Mouse (Mus musculus): ENCODE measurements at regions not wholly inside any gene's neighbourhood (a gene's known extent, or its start where the extent isn't known, plus 50 kb on each side); places are given as distances from the start of the nearest gene placed in this dataset.

GRCm38 (mm10) chr1:185519811-185520210 is 65.2 kb downstream of the Slc30a10 start:
- no peak overlapping the region for H3K27ac ChIP-seq (ENCODE audit: control insufficient read depth, insufficient read depth, low read length)
- no peak for TF ChIP-seq POLR2A (IDR thresholded peaks at IDR 0.05; ENCODE audit: control insufficient read depth, extremely low read depth, insufficient read depth, low read length, poor library complexity)
- no peaks in the 10 kb centered on the region for H3K27me3 ChIP-seq (ENCODE audit: control insufficient read depth, insufficient read depth, low read length)
- H3K36me3 ChIP-seq (ENCODE audit: control insufficient read depth, insufficient read depth, low read length): no peaks in the 10 kb centered on the region
- no peaks in the 10 kb centered on the region for H3K4me1 ChIP-seq (replicated peaks; ENCODE audit: control insufficient read depth, insufficient read depth, low read length)
- DNase-seq: no peak
- H3K4me3 ChIP-seq (ENCODE audit: control insufficient read depth, insufficient read depth, low read length): no peak overlapping the region
- WGBS: 66% methylated on average over 3 of the region's 3 CpGs

- Histone ChIP-seq H3K4me3 (ENCODE audit: control insufficient read depth, insufficient read depth, low read length) (no peak overlapping the region), H3K36me3 (ENCODE audit: control insufficient read depth, insufficient read depth, low read length) (no peaks in the 10 kb centered on the region), H3K27me3 (ENCODE audit: control insufficient read depth, insufficient read depth, low read length) (no peaks in the 10 kb centered on the region), H3K27ac (ENCODE audit: control insufficient read depth, insufficient read depth, low read length) (no peak overlapping the region), H3K4me1 (replicated peaks; ENCODE audit: control insufficient read depth, insufficient read depth, low read length) (no peaks in the 10 kb centered on the region)
- DNase-seq: no peak
- 89% methylated on average over 10 of the region's 10 CpGs for WGBS
- TF ChIP-seq POLR2A (IDR thresholded peaks at IDR 0.05; ENCODE audit: control insufficient read depth, extremely low read depth, insufficient read depth, low read length, poor library complexity) (no peak), CTCF (IDR thresholded peaks at IDR 0.05; ENCODE audit: borderline replicate concordance, control insufficient read depth, extremely low read depth, insufficient read depth, low read length, poor library complexity) (no peak)
Measured at GRCm38 (mm10) chr1:185524020-185524419, 69.4 kb downstream of the Slc30a10 start.

- Histone ChIP-seq H3K27me3 (ENCODE audit: control insufficient read depth, insufficient read depth, low read length) (no peaks in the 10 kb centered on the region), H3K4me3 (ENCODE audit: control insufficient read depth, insufficient read depth, low read length) (no peak overlapping the region), H3K4me1 (replicated peaks; ENCODE audit: control insufficient read depth, insufficient read depth, low read length) (no peaks in the 10 kb centered on the region), H3K36me3 (ENCODE audit: control insufficient read depth, insufficient read depth, low read length) (no peaks in the 10 kb centered on the region), H3K27ac (ENCODE audit: control insufficient read depth, insufficient read depth, low read length) (no peak overlapping the region)
- TF ChIP-seq CTCF (IDR thresholded peaks at IDR 0.05; ENCODE audit: borderline replicate concordance, control insufficient read depth, extremely low read depth, insufficient read depth, low read length, poor library complexity): no peak
- TF ChIP-seq POLR2A (IDR thresholded peaks at IDR 0.05; ENCODE audit: control insufficient read depth, extremely low read depth, insufficient read depth, low read length, poor library complexity): no peak
- WGBS: 95% methylated on average over 5 of the region's 5 CpGs
- DNase-seq: no peak
Measured at GRCm38 (mm10) chr1:185533471-185533870, 78.8 kb downstream of the Slc30a10 start.

- Histone ChIP-seq H3K36me3 (ENCODE audit: control insufficient read depth, insufficient read depth, low read length) (no peaks in the 10 kb centered on the region), H3K27ac (ENCODE audit: control insufficient read depth, insufficient read depth, low read length) (no peak overlapping the region), H3K4me1 (replicated peaks; ENCODE audit: control insufficient read depth, insufficient read depth, low read length) (no peaks in the 10 kb centered on the region), H3K4me3 (ENCODE audit: control insufficient read depth, insufficient read depth, low read length) (no peak overlapping the region), H3K27me3 (ENCODE audit: control insufficient read depth, insufficient read depth, low read length) (no peaks in the 10 kb centered on the region)
- whole genome bisulfite sequencing: 89% methylated on average over 1 of the region's 1 CpGs
- no peak for DNase-seq
- TF ChIP-seq CTCF (IDR thresholded peaks at IDR 0.05; ENCODE audit: borderline replicate concordance, control insufficient read depth, extremely low read depth, insufficient read depth, low read length, poor library complexity) (no peak), POLR2A (IDR thresholded peaks at IDR 0.05; ENCODE audit: control insufficient read depth, extremely low read depth, insufficient read depth, low read length, poor library complexity) (no peak)
Measured at GRCm38 (mm10) chr1:185534129-185534528, 79.5 kb downstream of the Slc30a10 start.

GRCm38 (mm10) chr1:185535321-185535720 is 80.7 kb downstream of the Slc30a10 start:
- H3K27me3 ChIP-seq (ENCODE audit: control insufficient read depth, insufficient read depth, low read length): no peaks in the 10 kb centered on the region
- H3K4me3 ChIP-seq (ENCODE audit: control insufficient read depth, insufficient read depth, low read length): no peak overlapping the region
- TF ChIP-seq CTCF (IDR thresholded peaks at IDR 0.05; ENCODE audit: borderline replicate concordance, control insufficient read depth, extremely low read depth, insufficient read depth, low read length, poor library complexity) (no peak), POLR2A (IDR thresholded peaks at IDR 0.05; ENCODE audit: control insufficient read depth, extremely low read depth, insufficient read depth, low read length, poor library complexity) (no peak)
- no peaks in the 10 kb centered on the region for H3K4me1 ChIP-seq (replicated peaks; ENCODE audit: control insufficient read depth, insufficient read depth, low read length)
- DNase-seq: no peak
- 85% methylated on average over 6 of the region's 6 CpGs for WGBS
- H3K36me3 ChIP-seq (ENCODE audit: control insufficient read depth, insufficient read depth, low read length): no peaks in the 10 kb centered on the region
- no peak overlapping the region for H3K27ac ChIP-seq (ENCODE audit: control insufficient read depth, insufficient read depth, low read length)

GRCm38 (mm10) chr1:185537236-185537635 is 82.6 kb downstream of the Slc30a10 start:
- 96% methylated on average over 4 of the region's 4 CpGs for WGBS
- Histone ChIP-seq H3K4me1 (replicated peaks; ENCODE audit: control insufficient read depth, insufficient read depth, low read length) (no peaks in the 10 kb centered on the region), H3K4me3 (ENCODE audit: control insufficient read depth, insufficient read depth, low read length) (no peak overlapping the region), H3K27me3 (ENCODE audit: control insufficient read depth, insufficient read depth, low read length) (no peaks in the 10 kb centered on the region), H3K36me3 (ENCODE audit: control insufficient read depth, insufficient read depth, low read length) (no peaks in the 10 kb centered on the region), H3K27ac (ENCODE audit: control insufficient read depth, insufficient read depth, low read length) (no peak overlapping the region)
- DNase-seq: no peak
- TF ChIP-seq POLR2A (IDR thresholded peaks at IDR 0.05; ENCODE audit: control insufficient read depth, extremely low read depth, insufficient read depth, low read length, poor library complexity) (no peak), CTCF (IDR thresholded peaks at IDR 0.05; ENCODE audit: borderline replicate concordance, control insufficient read depth, extremely low read depth, insufficient read depth, low read length, poor library complexity) (no peak)

- Histone ChIP-seq H3K27me3 (ENCODE audit: control insufficient read depth, insufficient read depth, low read length) (no peaks in the 10 kb centered on the region), H3K36me3 (ENCODE audit: control insufficient read depth, insufficient read depth, low read length) (no peaks in the 10 kb centered on the region)
- TF ChIP-seq CTCF (IDR thresholded peaks at IDR 0.05; ENCODE audit: borderline replicate concordance, control insufficient read depth, extremely low read depth, insufficient read depth, low read length, poor library complexity) (no peak), POLR2A (IDR thresholded peaks at IDR 0.05; ENCODE audit: control insufficient read depth, extremely low read depth, insufficient read depth, low read length, poor library complexity) (no peak)
Measured at GRCm38 (mm10) chr1:185539458-185539857, 84.8 kb downstream of the Slc30a10 start.

More at GRCm38 (mm10) chr1:185539458-185539857, 84.8 kb downstream of the Slc30a10 start:
- no peak for DNase-seq
- Histone ChIP-seq H3K4me3 (ENCODE audit: control insufficient read depth, insufficient read depth, low read length) (no peak overlapping the region), H3K4me1 (replicated peaks; ENCODE audit: control insufficient read depth, insufficient read depth, low read length) (no peaks in the 10 kb centered on the region), H3K27ac (ENCODE audit: control insufficient read depth, insufficient read depth, low read length) (no peak overlapping the region)
- WGBS: 38% methylated on average over 1 of the region's 1 CpGs
